Mouse (Mus musculus): ENCODE measurements around the gene Ccnt1.

Ccnt1 gene

GRCm38 (mm10) chr15:98570873-98571538 is at the start of gene Ccnt1, which contains the start of gene 4930415O20Rik:
Ccnt1 (minus strand) TSS chr15:98570923.
4930415O20Rik (plus strand) TSS chr15:98571004.
- no peak for DNase-seq (ENCODE audit: low read depth, low spot score)

DNA sequence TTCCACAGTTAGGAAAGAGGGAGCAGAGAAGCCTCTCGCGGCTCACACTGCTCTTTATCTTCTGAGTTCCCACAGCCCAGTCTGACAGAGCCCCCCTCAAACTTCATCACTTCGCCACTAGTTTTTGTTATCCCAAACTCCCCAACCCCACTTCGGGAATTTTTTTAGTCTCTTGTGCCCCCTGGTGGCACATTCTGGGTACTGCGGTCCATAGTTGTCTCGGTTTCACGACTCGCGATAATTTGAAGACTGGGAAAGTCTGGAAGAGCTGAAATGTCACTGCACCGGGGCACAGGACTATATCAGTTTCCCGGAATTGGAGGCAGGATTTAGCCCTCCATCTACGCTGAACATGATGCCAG is 46.4 kb upstream of the Ccnt1 start:
- DNase-seq (ENCODE audit: low read depth, low spot score), result no peak

GRCm38 (mm10) chr15:98616362-98617175 is 45.8 kb upstream of the Ccnt1 start:
- no peak for DNase-seq (ENCODE audit: low read depth, low spot score)

DNA sequence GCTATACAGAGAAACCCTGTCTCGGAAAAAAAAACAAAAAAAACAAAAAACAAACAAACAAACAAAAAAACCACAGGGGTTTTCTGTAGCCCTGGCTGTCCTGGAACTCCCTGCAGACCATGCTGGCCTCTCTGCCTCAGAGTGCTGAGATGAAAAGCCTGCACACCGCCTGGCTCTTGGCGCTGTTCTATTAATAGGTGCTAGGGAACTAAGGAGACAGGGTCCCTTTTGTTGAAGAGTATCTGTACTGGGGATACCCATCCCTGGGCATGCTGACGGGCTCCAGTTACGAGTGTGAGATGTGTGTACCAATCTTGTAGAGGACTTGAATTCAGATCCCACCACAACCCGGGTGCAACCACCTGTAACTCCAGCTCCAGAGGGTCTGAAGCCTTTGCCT is 45.0 kb upstream of the Ccnt1 start:
- no peak for DNase-seq (ENCODE audit: low read depth, low spot score)

DNA sequence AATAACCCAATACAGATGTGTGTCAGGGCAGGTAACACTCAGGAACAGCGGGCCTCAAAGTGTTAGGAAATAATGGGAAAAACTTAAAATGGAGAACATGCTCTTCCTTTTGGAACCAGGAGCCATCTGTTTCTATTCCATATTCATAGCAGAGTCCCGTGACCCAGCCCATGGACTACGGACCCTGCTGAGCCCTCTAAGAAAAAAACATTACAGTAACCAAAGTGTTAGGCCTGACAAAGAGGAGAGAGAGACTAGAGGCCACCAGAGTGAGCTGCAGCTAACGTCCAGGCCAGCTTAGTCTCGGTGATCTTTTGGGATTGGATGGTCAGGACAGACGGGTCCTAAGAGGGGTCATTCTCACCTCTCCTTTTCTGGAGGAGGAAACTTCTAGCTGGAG is 44.2 kb upstream of the Ccnt1 start:
- no peak for DNase-seq (ENCODE audit: low read depth, low spot score)

DNA sequence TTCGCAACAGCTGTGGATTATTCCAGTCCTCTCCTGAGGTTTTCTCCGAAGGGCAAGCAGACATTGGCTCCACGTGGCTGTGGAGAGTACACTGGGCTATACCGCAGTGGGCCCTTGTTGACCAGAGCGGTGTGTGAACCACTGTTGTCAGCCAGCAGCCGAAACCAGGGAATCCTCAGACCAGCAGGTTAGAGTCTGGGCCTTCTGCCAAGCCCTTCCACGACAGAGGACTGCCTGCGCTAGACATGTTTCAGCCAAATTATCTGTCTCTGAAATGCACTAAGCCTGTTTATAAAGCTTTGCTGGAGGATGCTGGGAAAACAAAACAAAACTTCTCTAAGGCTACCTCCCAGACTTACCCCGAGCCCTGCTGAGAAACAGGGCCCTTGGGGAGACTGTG is 43.8 kb upstream of the Ccnt1 start:
- DNase-seq (ENCODE audit: low read depth, low spot score), result no peak

- no peak for DNase-seq (ENCODE audit: low read depth, low spot score)
These were observed 41.5 kb upstream of the Ccnt1 start for GRCm38 (mm10) chr15:98612229-98612628.

DNA sequence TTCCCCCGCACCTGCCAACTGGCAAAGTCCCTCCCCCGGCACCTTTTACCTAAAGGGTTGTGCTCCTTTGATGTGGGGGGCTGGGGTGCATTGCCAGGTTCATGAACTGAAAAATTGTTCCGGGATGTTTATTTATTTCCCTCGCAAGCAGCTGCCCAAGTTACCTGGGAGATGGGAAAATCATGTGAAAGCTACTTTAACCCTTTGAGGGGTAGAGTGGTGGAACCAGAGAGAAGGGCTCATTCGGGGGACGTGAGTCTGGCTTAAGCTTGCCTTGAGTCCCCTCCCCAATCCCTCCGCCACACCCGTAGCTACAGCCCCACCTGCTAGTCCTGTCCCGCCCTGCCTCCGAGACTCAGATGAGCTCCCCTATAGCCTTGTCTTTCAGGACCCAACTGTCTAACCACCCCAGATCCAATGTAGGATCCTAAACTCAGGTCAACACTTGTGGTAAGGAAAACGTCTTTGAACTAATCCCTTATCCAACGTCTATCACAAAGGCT is 39.5 kb upstream of the Ccnt1 start:
- no peak for DNase-seq (ENCODE audit: low read depth, low spot score)

- no peak for DNase-seq (ENCODE audit: low read depth, low spot score)
These were observed 38.8 kb upstream of the Ccnt1 start, which contains the start of gene Adcy6 for GRCm38 (mm10) chr15:98609331-98610130. Adcy6 (minus strand) TSS chr15:98610076.

- DNase-seq (ENCODE audit: low read depth, low spot score), result no peak
These were observed 38.1 kb upstream of the Ccnt1 start for GRCm38 (mm10) chr15:98608784-98609250.

- DNase-seq (ENCODE audit: low read depth, low spot score), result no peak
These were observed 37.5 kb upstream of the Ccnt1 start for GRCm38 (mm10) chr15:98608058-98608783.

GRCm38 (mm10) chr15:98607557-98607956 is 36.8 kb upstream of the Ccnt1 start:
- no peak for DNase-seq (ENCODE audit: low read depth, low spot score)

DNA sequence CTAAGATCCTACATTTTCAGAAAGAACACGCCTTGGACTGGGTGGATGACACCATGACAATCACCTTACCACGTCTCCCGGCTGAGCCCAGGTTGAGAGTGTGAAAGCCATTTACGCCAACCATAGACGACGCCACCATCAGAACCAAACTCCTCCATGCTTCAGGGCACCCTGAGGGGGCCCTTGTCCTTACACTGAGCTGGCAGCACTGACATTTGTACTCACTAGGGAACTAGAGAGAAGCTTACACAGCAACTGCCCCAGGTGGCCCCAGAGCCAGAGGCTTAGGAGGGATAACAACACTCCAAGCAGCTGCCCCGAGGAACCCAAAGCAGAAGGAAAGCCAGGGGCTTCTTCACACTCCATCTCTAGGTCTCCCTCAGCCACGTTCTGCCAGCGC is 36.0 kb upstream of the Ccnt1 start:
- DNase-seq (ENCODE audit: low read depth, low spot score), result no peak

DNA sequence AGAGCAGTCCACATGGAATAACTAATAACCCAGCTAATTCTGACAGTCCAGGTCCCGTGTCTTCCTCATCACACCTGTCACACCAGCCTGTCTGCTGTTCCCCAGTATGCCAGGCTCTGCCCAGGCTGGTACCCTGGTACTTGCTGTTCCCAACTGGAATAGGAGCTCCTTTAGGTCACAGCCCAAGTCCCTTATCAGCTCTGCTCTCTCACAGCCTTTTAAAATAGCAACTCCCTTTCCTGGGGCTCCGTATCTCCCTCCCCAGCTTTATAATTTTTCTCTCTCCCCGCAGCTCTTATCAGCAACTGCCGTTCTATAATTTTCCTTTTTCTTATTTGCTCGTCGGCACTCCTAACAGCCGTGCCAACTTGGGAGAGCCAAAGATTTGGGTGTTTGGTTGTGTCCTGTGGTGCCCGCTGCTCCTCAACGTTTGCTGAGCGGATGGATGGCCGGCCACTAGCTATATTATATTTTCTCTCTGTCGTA is 35.4 kb upstream of the Ccnt1 start:
- DNase-seq (ENCODE audit: low read depth, low spot score), result no peak

- no peak for DNase-seq (ENCODE audit: low read depth, low spot score)
These were observed 33.4 kb upstream of the Ccnt1 start for GRCm38 (mm10) chr15:98604041-98604575.

DNA sequence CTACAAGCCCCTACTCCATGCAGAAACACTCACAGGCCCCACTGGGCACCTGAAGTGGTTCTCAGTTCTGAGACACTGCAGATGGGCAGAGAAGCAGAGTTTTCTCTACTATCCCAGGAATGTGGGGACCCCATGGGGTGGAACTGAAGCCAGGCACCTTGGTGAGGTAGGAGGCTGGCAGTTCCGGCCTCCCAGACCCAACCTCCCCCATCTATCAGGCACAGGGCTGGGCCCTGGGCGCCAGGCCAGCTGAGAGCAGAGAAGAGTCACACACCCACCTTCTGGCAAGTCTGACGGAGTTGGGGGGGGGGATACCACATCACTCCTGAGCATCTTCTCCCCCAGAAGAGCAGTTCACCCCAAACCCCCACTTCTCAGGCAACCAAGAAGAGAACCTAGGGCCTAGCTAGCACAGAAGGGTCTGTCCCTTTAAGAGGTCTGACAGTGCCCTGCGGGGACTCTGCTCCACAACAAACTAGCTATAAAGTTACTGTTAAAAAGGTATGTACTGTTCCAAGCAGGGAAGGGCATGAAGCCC is 32.3 kb upstream of the Ccnt1 start:
- DNase-seq (ENCODE audit: low read depth, low spot score), result no peak

- no peak for DNase-seq (ENCODE audit: low read depth, low spot score)
These were observed 31.6 kb upstream of the Ccnt1 start for GRCm38 (mm10) chr15:98602191-98602881.

DNA sequence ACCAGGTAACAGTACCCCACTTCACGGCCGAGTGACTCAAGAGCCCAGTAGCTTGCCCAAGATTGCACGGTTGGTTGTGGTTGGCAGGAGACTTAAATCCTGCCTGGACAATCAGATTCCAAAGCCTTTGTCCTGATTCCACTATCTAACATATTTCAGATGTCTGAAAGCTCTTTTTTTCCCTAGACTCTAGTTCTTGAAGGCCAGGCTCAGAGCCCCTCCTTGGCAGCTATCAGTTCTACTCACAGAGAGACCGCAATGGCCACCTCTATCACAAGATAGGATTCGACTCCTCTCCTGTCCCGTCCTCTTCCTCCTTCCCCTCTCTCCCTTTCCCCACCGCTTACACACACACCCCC is 31.1 kb upstream of the Ccnt1 start:
- DNase-seq (ENCODE audit: low read depth, low spot score), result no peak

GRCm38 (mm10) chr15:98600036-98600709 is 29.4 kb upstream of the Ccnt1 start:
- no peak for DNase-seq (ENCODE audit: low read depth, low spot score)

Data from telencephalon, adult 2 months (tissue).